Mouse (Mus musculus) mouse embryonic stem cell (cell line): Measurements from ENCODE around the gene 9030612E09Rik.

Source experiments
- in situ Hi-C, 2 experiments: fragments of 300-500 bp; cut with MboI; formaldehyde crosslinking; loops; 1 replicate in 1 of 2; 3 replicates in 1 of 2; pipeline ENCODE4 v1.14.3; 2019 to 2020; ENCODE audit warnings: low sequenced_read_pairs in 2 of 2, low pct_unique_long_range_greater_than_20kb in 1 of 2, mixed read lengths in 1 of 2; ENCODE audit not compliant: unreplicated experiment in 1 of 2

The 9030612E09Rik gene

DNA sequence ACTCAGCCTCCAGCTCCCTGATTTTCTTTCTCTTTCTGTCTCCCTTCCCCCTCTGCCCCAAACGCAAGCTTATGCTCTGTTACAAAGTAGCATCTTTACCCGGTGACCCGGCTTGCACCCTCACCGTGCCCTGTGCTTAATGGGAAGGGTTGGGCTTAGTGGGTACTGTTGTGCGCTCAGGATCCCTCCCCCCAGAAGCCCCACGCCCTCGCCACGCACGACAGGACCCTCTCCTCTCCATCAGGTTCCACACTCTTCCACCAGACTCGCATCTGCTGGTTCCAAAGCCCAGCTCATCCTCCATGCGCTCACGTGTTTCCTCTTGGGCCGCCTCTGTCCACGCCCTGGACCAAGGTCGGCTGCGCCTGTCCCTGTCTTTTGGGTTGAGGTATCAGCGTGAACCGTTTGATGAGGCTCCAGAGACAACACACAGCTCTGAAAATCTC is 675 bp downstream of the 9030612E09Rik start:
- in situ Hi-C loops: loop anchor here in 1 of 2 experiments (25.0 kb wide), 1 partner anchor 588 kb away; the partner anchor contains the start of genes Nr2e1 and Ostm1

DNA sequence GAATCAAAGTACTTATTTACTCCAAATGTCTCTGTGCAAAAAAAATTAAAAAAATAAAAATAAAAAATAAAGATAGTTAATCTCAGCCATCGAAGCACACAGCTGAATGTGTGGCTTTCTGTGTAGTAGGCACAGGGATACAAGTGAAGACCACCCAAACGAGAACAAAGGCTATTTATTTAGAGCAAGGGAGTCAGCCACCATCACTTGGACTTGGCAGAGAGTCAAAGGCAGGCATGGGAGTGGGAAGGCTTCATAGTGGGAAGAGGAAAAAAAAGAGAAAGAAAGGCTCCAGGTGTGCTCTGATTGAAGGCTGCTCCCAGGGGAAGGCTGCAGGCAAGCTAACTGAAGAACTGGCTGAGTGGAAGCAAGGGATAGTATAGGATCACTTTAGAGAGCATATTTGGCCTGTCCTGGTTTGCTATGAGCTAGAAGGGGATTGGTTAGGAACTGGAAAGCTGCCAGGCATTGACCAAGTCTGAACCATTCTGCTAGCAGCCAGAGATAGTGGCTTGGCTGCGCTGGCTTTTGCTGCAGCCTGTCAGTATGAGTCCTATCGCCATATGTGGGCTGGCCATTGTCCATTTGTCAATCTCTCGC is 5.9 kb downstream of the 9030612E09Rik start:
- in situ Hi-C loops: loop anchor here in 1 of 2 experiments (25.0 kb wide), 1 partner anchor 593 kb away; the partner anchor contains the start of genes Nr2e1 and Ostm1

DNA sequence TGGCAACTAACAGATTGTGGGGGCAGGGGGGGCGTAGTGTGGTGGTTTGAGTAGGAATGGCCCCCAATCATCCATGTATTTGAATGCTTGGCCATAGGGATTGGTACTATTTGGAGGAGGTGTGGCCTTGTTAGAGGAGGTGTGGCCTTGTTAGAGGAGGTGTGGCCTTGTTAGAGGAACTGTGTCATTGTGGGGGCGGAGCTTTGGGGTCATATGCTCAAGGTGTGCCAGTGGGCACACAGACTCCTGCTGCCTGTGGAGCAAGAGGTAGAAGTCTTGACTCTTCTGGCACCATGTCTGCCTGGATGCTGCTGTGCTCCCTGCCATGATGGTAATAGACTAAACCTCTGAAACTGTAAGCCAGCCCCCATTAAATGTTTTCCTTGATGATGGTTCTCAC is 25.7 kb downstream of the 9030612E09Rik start:
- in situ Hi-C loops: no loop called here

DNA sequence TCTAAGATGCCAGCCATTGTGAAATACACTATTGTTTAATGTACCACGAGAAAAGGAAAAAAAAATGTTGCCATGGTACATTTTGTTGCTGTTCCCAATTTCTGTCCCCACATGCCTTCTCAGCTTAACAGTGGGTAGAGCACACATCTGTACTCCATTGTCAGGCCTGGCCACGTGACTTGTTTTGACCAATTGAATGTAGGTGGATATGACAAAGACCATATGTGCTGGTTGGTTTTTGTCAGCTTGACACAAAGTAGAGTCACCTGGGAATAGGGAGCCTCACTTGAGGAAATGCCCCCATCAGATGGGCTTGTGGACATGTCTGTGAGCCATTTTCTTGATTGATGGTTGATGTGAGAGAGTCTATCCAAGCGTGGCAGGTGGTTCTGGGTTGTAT is 29.4 kb downstream of the 9030612E09Rik start:
- in situ Hi-C loops: no loop called here

DNA sequence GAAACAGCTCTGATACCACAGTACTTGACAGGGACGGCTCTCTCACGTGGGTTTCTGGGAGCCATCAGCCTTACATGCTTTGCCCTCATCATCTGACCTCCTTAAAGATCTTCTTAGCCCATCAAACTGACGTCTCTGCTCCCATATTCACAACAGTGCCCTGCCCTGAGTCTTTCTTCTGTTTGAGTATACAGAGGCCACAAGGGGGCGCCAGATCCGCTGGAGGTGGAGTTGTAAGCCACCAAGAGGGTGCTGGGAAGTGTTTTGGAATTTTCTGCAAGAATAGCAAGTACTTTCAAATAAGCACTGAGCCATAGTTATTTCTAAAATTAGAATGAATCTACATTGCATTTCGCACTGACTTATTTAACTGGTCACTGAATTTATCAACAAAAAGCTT is 37.4 kb downstream of the 9030612E09Rik start:
- in situ Hi-C loops: no loop called here

DNA sequence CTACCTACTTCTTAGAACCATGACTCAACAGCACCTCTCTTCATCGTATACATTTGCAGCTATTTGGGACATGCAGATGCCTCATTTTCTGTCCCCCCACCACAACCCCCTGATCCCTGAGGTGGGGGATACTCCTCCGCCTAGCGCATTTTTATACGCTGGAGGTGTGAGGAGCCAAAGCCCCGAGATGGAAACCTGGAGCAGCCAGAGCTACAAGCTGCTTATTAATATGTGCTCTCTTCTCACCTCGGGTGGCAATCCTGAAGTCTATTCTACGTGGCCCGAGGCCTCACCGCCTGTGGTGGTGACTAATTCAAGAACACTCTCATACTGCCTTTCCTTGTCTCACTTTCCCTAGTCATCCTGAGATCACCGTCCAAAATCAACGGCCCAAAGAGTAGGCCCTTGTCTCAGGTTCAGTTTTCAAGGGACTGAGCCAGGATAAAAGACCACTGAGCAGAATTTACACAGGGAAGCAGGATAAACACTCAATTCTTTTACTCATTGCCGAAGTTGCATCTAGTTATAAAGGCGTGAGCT is 42.9 kb downstream of the 9030612E09Rik start:
- in situ Hi-C loops: no loop called here

DNA sequence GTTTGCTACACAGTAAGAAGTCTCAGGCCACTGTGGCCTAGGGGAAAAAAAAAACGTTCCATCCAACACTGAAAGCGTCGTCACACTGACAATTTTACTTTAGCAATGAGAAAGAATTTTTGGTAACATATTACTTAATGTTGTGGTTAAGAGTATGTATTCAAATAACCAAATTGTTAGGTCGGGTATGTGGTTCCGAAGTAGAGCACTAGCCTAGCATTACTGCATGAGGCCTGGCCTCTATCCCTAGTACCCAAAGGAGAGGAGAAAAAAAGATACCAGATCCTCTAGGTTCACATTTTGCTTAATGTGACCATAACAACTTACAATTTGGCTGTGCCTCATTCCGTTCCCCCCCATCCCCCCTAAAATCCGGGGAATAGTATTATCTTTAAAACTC is 46.0 kb downstream of the 9030612E09Rik start:
- in situ Hi-C loops: no loop called here

DNA sequence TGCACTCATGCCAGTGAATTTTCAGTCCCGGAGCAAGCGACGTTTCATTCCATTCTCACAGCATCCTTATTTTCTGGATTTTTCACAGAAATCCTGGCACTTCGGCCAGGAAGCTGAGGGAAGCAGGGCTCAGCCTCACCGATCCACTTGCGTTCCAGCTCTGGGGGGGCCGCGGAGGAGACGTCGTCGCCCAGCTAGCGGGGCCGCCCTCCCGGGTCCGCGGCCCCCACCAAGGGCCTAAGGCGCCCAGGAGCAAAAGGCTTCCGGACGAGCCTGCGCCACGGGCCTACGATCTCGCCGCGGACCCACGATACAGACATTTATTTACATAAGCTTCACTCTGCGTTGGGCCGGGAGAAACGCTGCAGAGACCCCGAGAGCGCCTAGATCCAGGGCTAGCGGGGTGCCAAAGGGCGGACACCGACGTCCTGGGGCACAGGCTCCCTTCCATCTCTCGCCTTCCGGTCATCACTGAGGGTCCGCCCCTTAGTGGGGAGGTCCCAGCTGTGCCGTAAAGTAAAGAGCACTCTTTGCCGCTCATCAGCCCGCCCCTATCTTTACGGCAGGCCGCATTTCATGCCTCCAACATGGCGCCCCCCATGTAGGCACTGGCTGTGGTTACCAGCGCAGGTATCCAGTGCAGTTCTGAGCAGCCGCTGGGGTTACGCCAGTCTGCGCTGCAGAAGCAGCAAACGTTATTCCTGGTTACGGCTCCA is 46.6 kb downstream of the 9030612E09Rik start, which contains the start of gene Pdss2:
Gene Pdss2, plus strand, starts transcription at position 577 of the 716 bp plus-strand sequence.
- in situ Hi-C loops: no loop called here

DNA sequence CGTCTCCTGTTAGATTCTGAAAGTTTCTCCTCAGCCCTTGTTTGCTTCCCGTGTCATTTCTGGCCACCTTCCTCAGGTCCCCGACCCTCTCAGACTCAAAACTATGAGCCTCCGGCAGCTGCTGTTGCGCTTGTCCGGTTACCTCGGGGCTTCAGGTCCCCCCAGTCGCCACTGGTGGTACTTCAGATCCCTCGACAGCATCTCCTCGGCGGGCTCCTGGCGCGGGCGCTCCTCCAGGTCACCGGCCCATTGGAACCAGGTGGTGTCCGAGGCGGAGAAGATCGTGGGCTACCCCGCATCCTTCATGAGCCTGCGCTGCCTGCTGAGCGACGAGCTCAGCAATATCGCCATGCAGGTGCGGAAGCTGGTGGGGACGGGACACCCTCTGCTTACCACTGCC is 47.2 kb downstream of the 9030612E09Rik start:
- in situ Hi-C loops: no loop called here

DNA sequence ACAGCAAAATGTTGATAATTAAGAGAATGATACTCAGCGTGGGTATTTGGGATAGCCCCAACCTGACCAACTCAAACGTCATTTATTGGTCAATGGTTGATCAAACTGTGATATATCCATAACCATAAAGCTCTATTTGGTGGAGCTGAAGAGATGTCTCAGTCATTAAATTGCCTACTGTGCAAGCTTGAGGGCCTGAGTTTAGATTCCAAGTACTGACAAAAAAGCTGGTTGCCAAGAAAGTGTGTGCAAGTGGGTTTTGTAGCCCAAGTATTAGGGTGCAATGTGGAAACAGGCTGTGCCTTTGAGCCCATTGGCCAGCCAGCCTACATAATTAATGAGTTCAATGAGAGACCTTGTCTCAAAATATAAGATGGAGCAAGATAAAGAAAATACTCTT is 48.9 kb downstream of the 9030612E09Rik start:
- in situ Hi-C loops: no loop called here
